Mouse (Mus musculus) heart, adult 2 months (tissue): ENCODE data around the gene Ccdc160. TPM values are rescaled to one million over a fixed set of nuclear protein-coding genes. Genes with fewer than 3 reads are reported as not detected.

Experiments used
- DNase-seq, 2 experiments: peaks; one replicate each; pipeline ENCODE4 v3.0.0; 2021
- H3K27ac ChIP-seq: fragments of 200-600 bp; 2 replicates; pipeline ENCODE4 v1.8.1; 2022
- H3K27me3 ChIP-seq: fragments of 200-500 bp; 2 replicates; pipeline ENCODE4 v1.6.1; 2012; ENCODE audit warnings: mild to moderate bottlenecking, low read length, inconsistent platforms, mixed read lengths; ENCODE audit not compliant: control insufficient read depth, insufficient read depth
- H3K36me3 ChIP-seq: fragments of 200-500 bp; 2 replicates; pipeline ENCODE4 v1.6.1; 2012; ENCODE audit warnings: low read length, inconsistent platforms; ENCODE audit not compliant: control insufficient read depth, insufficient read depth
- H3K4me1 ChIP-seq: fragments of 200-500 bp; 2 replicates; pipeline ENCODE4 v1.6.1; 2011; ENCODE audit warnings: low read length; ENCODE audit not compliant: control insufficient read depth, insufficient read depth
- H3K4me3 ChIP-seq: fragments of 200-600 bp; 2 replicates; pipeline ENCODE4 v1.8.1; 2022
- H3K79me2 ChIP-seq: fragments of 200-500 bp; replicated peaks from 2 replicates; pipeline ENCODE4 v1.6.1; 2012; ENCODE audit warnings: mild to moderate bottlenecking, inconsistent platforms, low read length, moderate library complexity, mixed read lengths; ENCODE audit not compliant: control insufficient read depth, insufficient read depth
- H3K9ac ChIP-seq: fragments of 200-500 bp; 2 replicates; pipeline ENCODE4 v1.6.1; 2012; ENCODE audit warnings: low read depth, mild to moderate bottlenecking, control low read depth, inconsistent platforms, low read length, mixed read lengths
- CTCF ChIP-seq: fragments of 200-600 bp; IDR thresholded peaks from 2 replicates; pipeline ENCODE4 v1.8.1; 2022; ENCODE audit warnings: antibody characterized with exemption, mild to moderate bottlenecking, moderate library complexity
- EP300 ChIP-seq: fragments of 200-500 bp; IDR thresholded peaks from 2 replicates; pipeline ENCODE4 v1.6.1; 2011; ENCODE audit warnings: low read depth, low read length, control low read depth; ENCODE audit not compliant: insufficient read depth
- POLR2A ChIP-seq: fragments of 200-500 bp; IDR thresholded peaks from 2 replicates; pipeline ENCODE4 v1.6.1; 2011; ENCODE audit warnings: mild to moderate bottlenecking, low read depth, low read length, control low read depth; ENCODE audit not compliant: insufficient read depth
- WGBS: fragments of 180-500 bp; shearing (Covaris S2); methylation state at CpG from one replicate; pipeline ENCODE4 v1.1.7; 2018; 5-methylcytosine and 5-hydroxymethylcytosine counted together
- intact Hi-C: fragments of 180-260 bp; cut with DNase I; formaldehyde crosslinking; loops from one replicate; pipeline ENCODE4 v1.15.1; 2025
- long read RNA-seq: library from polyadenylated mRNA; stranded (forward); transcript quantifications from one replicate; pipeline ENCODE4 v2.0.0, GENCODE M21; 2021
- polyA plus RNA-seq: library from polyadenylated mRNA; depleted of rRNA; stranded (reverse); fragments of >200 nt; gene quantifications from 2 replicates; pipeline ENCODE4 v1.2.3, GENCODE M21; 2012; rRNA removed
- total RNA-seq, 2 experiments: library from RNA; stranded (reverse); gene quantifications; 2 replicates each; pipeline ENCODE4 v1.2.3; 2021

Gene Ccdc160
- total RNA-seq (under 1 TPM in 1 of 2 experiments, not detected in 1; 0.42 TPM), polyA plus RNA-seq (0.18 TPM in 1 of 2 replicates, not detected in the other)
- long read RNA-seq: 0 reads

DNA sequence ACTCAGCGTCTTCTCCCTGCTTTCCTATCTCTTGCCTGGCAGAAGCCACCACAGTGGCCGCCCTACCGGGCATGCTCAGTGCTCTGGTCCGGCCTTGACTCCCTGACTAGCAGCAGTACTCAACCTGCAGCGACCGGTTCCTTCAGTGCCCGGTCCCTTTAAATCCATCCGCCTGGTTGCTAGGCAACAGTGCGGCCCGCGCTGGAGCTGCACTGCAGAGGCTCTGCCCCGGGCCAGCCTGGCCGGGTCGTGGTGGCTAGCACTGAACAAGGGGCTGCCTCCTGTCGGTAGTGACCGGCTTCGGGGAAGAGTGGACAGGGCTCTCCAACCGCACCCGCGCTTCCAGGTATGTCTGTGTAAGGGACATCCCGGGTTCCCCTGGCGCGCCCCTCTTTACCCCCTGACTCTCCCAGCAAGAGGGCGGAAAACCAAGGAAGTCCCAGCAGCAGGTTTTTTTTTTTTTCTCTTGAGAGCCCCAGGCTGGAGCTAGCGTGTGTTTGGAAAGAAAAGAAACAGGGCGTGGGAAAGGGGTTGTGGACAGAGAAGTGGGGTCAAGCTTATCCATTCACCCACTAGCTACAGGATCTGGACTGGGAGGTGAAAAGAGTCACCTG lies at the start of gene Ccdc160:
Ccdc160 (plus strand) TSS at position 221 of the 614 bp plus-strand sequence.
- no peaks in the 10 kb centered on the region for H3K36me3 ChIP-seq
- intact Hi-C loops: no loop called here
- 19% methylated on average over 26 of the region's 26 CpGs for WGBS
- DNase-seq: peak; percentile 55 to 70
- H3K27me3 ChIP-seq: no peaks in the 10 kb centered on the region
- H3K27ac ChIP-seq: no peak within 1 kb of the TSS
- peak within 1 kb of the TSS; percentile 50; the same call in 1 of the 2 replicates for H3K9ac ChIP-seq
- TF ChIP-seq POLR2A: no peak
- TF ChIP-seq EP300: no peak
- no peak for TF ChIP-seq CTCF
- no peaks in the 10 kb centered on the region for H3K79me2 ChIP-seq
- no peaks in the 10 kb centered on the region for H3K4me1 ChIP-seq
- H3K4me3 ChIP-seq: peak within 1 kb of the TSS; percentile 16; the same call in 1 of the 2 replicates

DNA sequence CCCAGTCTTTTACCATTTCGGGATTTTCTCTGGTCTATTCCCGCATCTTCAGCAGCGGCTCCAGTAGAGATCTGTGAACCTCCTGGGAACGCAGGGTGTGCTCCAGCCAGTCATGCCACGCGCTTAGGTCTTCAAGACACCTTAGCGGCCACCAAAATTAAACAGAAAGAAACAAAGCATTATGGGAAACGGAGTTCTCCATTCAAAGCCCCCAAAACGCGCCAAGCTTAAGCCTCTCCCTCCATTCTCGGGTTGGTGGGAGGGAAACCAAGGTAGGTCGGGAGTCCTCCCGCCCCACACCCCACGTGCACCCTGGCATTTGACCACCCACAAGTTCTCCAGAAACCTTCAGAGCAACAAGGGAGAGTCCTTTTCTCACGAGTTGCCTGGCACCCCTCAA lies 47.2 kb upstream of the Ccdc160 start:
- Histone ChIP-seq H3K36me3 (no peaks in the 10 kb centered on the region), H3K4me1 (no peaks in the 10 kb centered on the region), H3K4me3 (no peak overlapping the region), H3K79me2 (no peaks in the 10 kb centered on the region), H3K27ac (no peak overlapping the region), H3K9ac (no peak overlapping the region), H3K27me3 (peaks cover 2% of the 10 kb centered on the region; the same call in 1 of the 2 replicates)
- no peak for DNase-seq
- TF ChIP-seq EP300 (no peak), CTCF (no peak), POLR2A (no peak)
- WGBS: 15% methylated on average over 15 of the region's 15 CpGs
- intact Hi-C loops: no loop called here

DNA sequence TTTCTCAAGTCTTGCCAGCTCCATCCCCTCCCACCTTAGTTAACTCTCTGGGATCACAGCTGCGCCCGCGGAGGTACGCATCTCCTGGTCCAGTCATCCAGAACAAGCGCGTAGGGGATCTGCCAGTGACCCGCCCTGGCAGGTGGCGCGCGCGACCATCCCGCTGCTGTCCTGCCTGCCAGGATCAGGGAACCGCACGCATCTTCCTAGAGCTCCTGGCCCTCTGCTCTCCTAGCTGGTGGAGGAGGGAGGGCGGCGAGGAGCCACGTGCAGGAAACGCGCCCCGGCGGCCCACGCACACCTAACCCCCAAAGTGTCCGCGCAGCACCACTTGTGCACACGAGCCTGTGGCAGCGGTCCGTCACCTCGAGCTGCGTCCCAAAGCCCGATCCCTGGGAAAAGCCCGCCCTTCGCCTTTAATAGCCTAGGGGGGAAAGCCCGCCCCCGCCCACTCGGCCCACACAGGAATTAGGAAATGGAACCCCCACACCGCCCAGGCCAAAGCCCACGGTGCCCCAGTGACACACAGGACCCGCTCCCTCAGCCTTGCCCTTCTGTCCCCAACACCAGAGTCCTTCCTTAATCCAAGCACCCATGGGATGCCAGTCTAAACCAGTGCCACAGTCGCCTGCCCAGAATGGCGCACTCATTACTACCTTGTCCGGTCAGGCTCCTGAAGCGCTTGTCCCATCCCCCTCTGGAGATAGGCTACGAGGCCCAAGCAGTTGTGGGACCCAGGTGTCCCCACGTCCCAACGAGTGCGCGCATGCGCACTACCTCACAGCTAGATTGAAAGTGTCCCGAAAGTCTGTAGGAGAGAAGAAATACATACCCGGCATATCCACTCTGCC lies 46.6 kb upstream of the Ccdc160 start:
- no peaks in the 10 kb centered on the region for H3K79me2 ChIP-seq
- no peaks in the 10 kb centered on the region for H3K4me1 ChIP-seq
- H3K9ac ChIP-seq: no peak overlapping the region
- peaks cover 2% of the 10 kb centered on the region; the same call in 1 of the 2 replicates for H3K27me3 ChIP-seq
- no peak overlapping the region; the same call in 1 of the 2 replicates for H3K4me3 ChIP-seq
- intact Hi-C loops: no loop called here
- TF ChIP-seq EP300: no peak
- no peak for TF ChIP-seq POLR2A
- TF ChIP-seq CTCF: no peak
- H3K27ac ChIP-seq: no peak overlapping the region
- 23% methylated on average over 50 of the region's 50 CpGs for WGBS
- H3K36me3 ChIP-seq: no peaks in the 10 kb centered on the region
- peak; percentile 15 to 17 for DNase-seq

DNA sequence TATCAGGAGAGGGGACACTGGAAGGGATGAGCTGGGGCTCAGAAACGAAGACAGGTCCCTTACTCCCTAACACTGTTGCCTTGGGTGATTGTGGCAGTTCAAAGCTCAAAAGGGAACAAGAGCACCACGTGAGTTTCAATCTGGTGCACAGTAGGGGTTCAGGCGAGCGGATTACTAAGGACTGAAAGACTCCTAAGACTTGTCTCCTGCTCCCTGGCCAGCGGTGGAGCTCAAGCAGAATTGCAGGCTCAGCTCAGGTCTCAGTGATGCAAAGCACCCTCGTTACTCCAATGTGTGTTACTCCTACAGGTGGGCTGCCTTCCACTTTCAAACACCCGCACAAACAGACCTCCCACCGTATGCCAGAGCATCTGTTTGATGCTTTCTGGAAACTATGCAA lies 45.5 kb upstream of the Ccdc160 start:
- TF ChIP-seq EP300 (no peak), POLR2A (no peak), CTCF (no peak)
- peaks cover 2% of the 10 kb centered on the region; the same call in 1 of the 2 replicates for H3K27me3 ChIP-seq
- no peak overlapping the region for H3K9ac ChIP-seq
- WGBS: 14% methylated on average over 8 of the region's 8 CpGs
- H3K36me3 ChIP-seq: no peaks in the 10 kb centered on the region
- intact Hi-C loops: no loop called here
- H3K79me2 ChIP-seq: no peaks in the 10 kb centered on the region
- no peak for DNase-seq
- H3K27ac ChIP-seq: no peak overlapping the region
- no peak overlapping the region for H3K4me3 ChIP-seq
- H3K4me1 ChIP-seq: no peaks in the 10 kb centered on the region

DNA sequence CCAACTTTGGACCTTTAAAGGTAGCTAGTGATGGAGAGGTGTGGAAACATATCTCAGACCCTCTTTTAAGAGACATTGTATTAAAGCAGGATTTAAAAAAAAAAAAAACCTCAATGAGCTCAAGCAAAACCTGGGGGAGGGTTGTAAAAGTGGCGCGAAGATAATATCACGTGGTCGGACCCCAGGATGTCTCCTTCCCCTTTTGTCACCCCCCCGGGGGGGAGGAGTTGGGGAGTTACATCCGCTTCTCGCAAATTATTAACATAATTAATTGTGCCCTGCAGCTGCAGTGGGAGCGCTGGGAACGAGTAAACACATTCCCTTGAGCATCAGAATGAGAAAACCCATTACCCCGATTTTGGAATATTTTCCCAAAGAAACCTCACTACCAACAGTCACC lies 45.1 kb upstream of the Ccdc160 start:
- TF ChIP-seq POLR2A (no peak), EP300 (no peak), CTCF (no peak)
- Histone ChIP-seq H3K27me3 (peaks cover 2% of the 10 kb centered on the region; the same call in 1 of the 2 replicates), H3K4me1 (no peaks in the 10 kb centered on the region), H3K9ac (no peak overlapping the region), H3K4me3 (no peak overlapping the region), H3K79me2 (no peaks in the 10 kb centered on the region), H3K36me3 (no peaks in the 10 kb centered on the region), H3K27ac (no peak overlapping the region)
- WGBS: 11% methylated on average over 10 of the region's 10 CpGs
- peak in 1 of 2 experiments; percentile 2 for DNase-seq
- intact Hi-C loops: no loop called here
